In genomic region chr8:126946444-126946843, GRCm38 (mm10) we compare ENCODE assay signal across 8 mouse cellular contexts. TPM values are rescaled to one million over a fixed set of nuclear protein-coding genes. Genes with fewer than 3 reads are reported as not detected.
DNase-seq lines count a peak whose midpoint lies in the region; ATAC-seq and TF ChIP-seq lines count a peak whose summit lies in the region.

No protein-coding gene starts in this region.

- no peak for TF ChIP-seq EP300 in stomach, postnatal 0 days (optimal IDR thresholded peaks at IDR 0.05)

- ATAC-seq in heart, embryonic 14.5 days (ENCODE audit: insufficient number of reproducible peaks, insufficient read depth, low FRiP score, low read depth), result no peak
- no peak for ATAC-seq in stomach, embryonic 14.5 days (ENCODE audit: insufficient number of reproducible peaks, insufficient read depth, low FRiP score, low read depth)
- no peak for ATAC-seq in stomach, postnatal 0 days (ENCODE audit: low FRiP score, low TSS enrichment)
- no peak for ATAC-seq in CD4-positive, CD25-positive, alpha-beta regulatory T cell, adult 4 months

- peak overlapping the region; percentile 70; the same call in 1 of the 2 replicates for H3K4me2 ChIP-seq in heart, embryonic 14.5 days (ENCODE audit: low read length)
- H3K4me2 ChIP-seq in stomach, embryonic 14.5 days (replicated peaks; ENCODE audit: low read depth, low read length), result peak overlapping the region; percentile 64
- H3K4me2 ChIP-seq in stomach, postnatal 0 days (replicated peaks; ENCODE audit: low read depth), result no peak overlapping the region

- peaks cover 38% of the 10 kb centered on the region for H3K36me3 ChIP-seq in heart, embryonic 14.5 days (ENCODE audit: control insufficient read depth, insufficient read depth, low read length)
- H3K36me3 ChIP-seq in stomach, embryonic 14.5 days (ENCODE audit: control insufficient read depth, insufficient read depth, low read length), result peaks cover 22% of the 10 kb centered on the region; the same call in 1 of the 2 replicates
- H3K36me3 ChIP-seq in stomach, postnatal 0 days (ENCODE audit: control insufficient read depth, insufficient read depth, low read length), result peaks cover 5% of the 10 kb centered on the region; the same call in 1 of the 2 replicates
- H3K36me3 ChIP-seq in limb, embryonic 10.5 days, result peaks cover 65% of the 10 kb centered on the region

- 0 out of 4 replicates have a peak overlapping the region, but pooled peaks of 1 of the 2 experiments have one; percentile 83 for H3K27ac ChIP-seq in heart, embryonic 14.5 days (replicated peaks in 1 of 2; ENCODE audit: control insufficient read depth in 1 of 2, insufficient read depth in 1 of 2, low read depth in 2 of 2, low read length in 2 of 2)
- H3K27ac ChIP-seq in stomach, embryonic 14.5 days (ENCODE audit: low read length), result no peak overlapping the region; the same call in 1 of the 2 replicates
- no peak overlapping the region for H3K27ac ChIP-seq in stomach, postnatal 0 days (replicated peaks)
- peak overlapping the region; percentile 95; the same call in 1 of the 2 replicates for H3K27ac ChIP-seq in limb, embryonic 10.5 days

- peaks cover 11 to 22% of the 10 kb centered on the region in 2 experiments; a peak in 3 of 4 replicates for H3K4me1 ChIP-seq in heart, embryonic 14.5 days (ENCODE audit: control insufficient read depth in 2 of 2, insufficient read depth in 2 of 2, low read length in 2 of 2)
- H3K4me1 ChIP-seq in stomach, embryonic 14.5 days (ENCODE audit: control insufficient read depth, insufficient read depth, low read length), result peaks cover 11% of the 10 kb centered on the region
- 0 out of 2 replicates have a peak, but pooled peaks cover 3% of the 10 kb centered on the region for H3K4me1 ChIP-seq in stomach, postnatal 0 days (replicated peaks; ENCODE audit: control insufficient read depth, insufficient read depth)
- H3K4me1 ChIP-seq in limb, embryonic 10.5 days, result peaks cover 12% of the 10 kb centered on the region

- DNase-seq in heart, postnatal 14 days, result no peak
- DNase-seq in stomach, postnatal 0 days (ENCODE audit: low spot score), result no peak
- DNase-seq in limb, embryonic 10.5 days (ENCODE audit: low spot score), result no peak
- no peak for DNase-seq in embryo, embryonic 10.5 days (ENCODE audit: low spot score)
- no peak for DNase-seq in thymus, postnatal 10 days (ENCODE audit: low spot score in 2 of 2)

- no peak overlapping the region; a peak in 1 of 4 replicates for H3K4me3 ChIP-seq in heart, embryonic 14.5 days (ENCODE audit: control insufficient read depth in 1 of 2, insufficient read depth in 1 of 2, low read depth in 1 of 2, low read length in 2 of 2)
- no peak overlapping the region for H3K4me3 ChIP-seq in stomach, embryonic 14.5 days (ENCODE audit: low read depth, low read length)
- H3K4me3 ChIP-seq in stomach, postnatal 0 days (ENCODE audit: low read depth, low read length), result no peak overlapping the region
- no peak overlapping the region for H3K4me3 ChIP-seq in limb, embryonic 10.5 days

- 73% methylated on average over 7 of the region's 7 CpGs for WGBS in heart, embryonic 14.5 days
- WGBS in stomach, embryonic 14.5 days, result 82% methylated on average over 7 of the region's 7 CpGs
- 74% methylated on average over 7 of the region's 7 CpGs for WGBS in stomach, postnatal 0 days
- 80% methylated on average over 7 of the region's 7 CpGs for WGBS in limb, embryonic 10.5 days

- no peak for TF ChIP-seq CTCF in stomach, postnatal 0 days (IDR thresholded peaks at IDR 0.05; ENCODE audit: low read depth)

- intact Hi-C loops in heart, postnatal 14 days (cut with DNase I), result no loop called here

- no peaks in the 10 kb centered on the region for H3K27me3 ChIP-seq in heart, embryonic 14.5 days (ENCODE audit: control insufficient read depth, insufficient read depth, low read length)
- no peaks in the 10 kb centered on the region for H3K27me3 ChIP-seq in stomach, embryonic 14.5 days (ENCODE audit: control insufficient read depth, insufficient read depth, low read length)
- H3K27me3 ChIP-seq in stomach, postnatal 0 days (ENCODE audit: control insufficient read depth, insufficient read depth, low read length), result no peaks in the 10 kb centered on the region
- H3K27me3 ChIP-seq in limb, embryonic 10.5 days (ENCODE audit: low read depth, poor library complexity, severe bottlenecking), result no peaks in the 10 kb centered on the region

- H3K9me3 ChIP-seq in heart, embryonic 14.5 days (ENCODE audit: control insufficient read depth, low read length), result no peaks in the 10 kb centered on the region
- no peaks in the 10 kb centered on the region for H3K9me3 ChIP-seq in stomach, embryonic 14.5 days (ENCODE audit: control insufficient read depth, low read depth, low read length)
- no peaks in the 10 kb centered on the region for H3K9me3 ChIP-seq in stomach, postnatal 0 days (ENCODE audit: control insufficient read depth, low read length)
- no peaks in the 10 kb centered on the region for H3K9me3 ChIP-seq in limb, embryonic 10.5 days (replicated peaks)

- H3K9ac ChIP-seq in heart, embryonic 14.5 days (ENCODE audit: low read length), result peak overlapping the region; percentile 85; the same call in 1 of the 2 replicates
- 0 out of 2 replicates have a peak overlapping the region, but pooled peaks have one; percentile 48 for H3K9ac ChIP-seq in stomach, embryonic 14.5 days (replicated peaks; ENCODE audit: low read depth, low read length)
- no peak overlapping the region for H3K9ac ChIP-seq in stomach, postnatal 0 days (ENCODE audit: low read length)

RNA-seq across cellular contexts. Expression of gene Tomm20, which starts 0.8 kb away (rescaled TPM):
- 197 and 200 TPM in 2 replicates for polyA plus RNA-seq in heart, embryonic 14.5 days (2014; fragmentation: Nextera tagmentation; extraction: Ambion mirVana)
- total RNA-seq in heart, postnatal 14 days (2021), result 10 to 100 TPM; 66.9 to 87.0 TPM
- 200 and 202 TPM in 2 replicates for polyA plus RNA-seq in stomach, embryonic 14.5 days (2014; fragmentation: Nextera tagmentation; extraction: Ambion mirVana)
- polyA plus RNA-seq in stomach, postnatal 0 days (2015; fragmentation: Nextera tagmentation; extraction: Ambion mirVana), result 158 and 175 TPM in 2 replicates
- polyA plus RNA-seq in limb, embryonic 10.5 days (2016; fragmentation: Nextera tagmentation; extraction: Ambion mirVana), result 301 and 341 TPM in 2 replicates
- polyA plus RNA-seq in CD4-positive, CD25-positive, alpha-beta regulatory T cell, adult 4 months (2017; shearing (Covaris generic)), result 10 to 100 TPM; 28.5 to 80.4 TPM

RNA-seq across cellular contexts. Expression of gene Rbm34, which starts 24.4 kb away (rescaled TPM):
- 10.7 and 11.7 TPM in 2 replicates for polyA plus RNA-seq in heart, embryonic 14.5 days (2014; fragmentation: Nextera tagmentation; extraction: Ambion mirVana)
- total RNA-seq in heart, postnatal 14 days (2021), result 1 to 10 TPM; 3.5 to 4.2 TPM
- polyA plus RNA-seq in stomach, embryonic 14.5 days (2014; fragmentation: Nextera tagmentation; extraction: Ambion mirVana), result 25.0 and 25.1 TPM in 2 replicates
- 18.4 and 19.5 TPM in 2 replicates for polyA plus RNA-seq in stomach, postnatal 0 days (2015; fragmentation: Nextera tagmentation; extraction: Ambion mirVana)
- polyA plus RNA-seq in limb, embryonic 10.5 days (2016; fragmentation: Nextera tagmentation; extraction: Ambion mirVana), result 27.7 and 28.9 TPM in 2 replicates
- polyA plus RNA-seq in CD4-positive, CD25-positive, alpha-beta regulatory T cell, adult 4 months (2017; shearing (Covaris generic)), result 10 to 100 TPM; 12.7 to 20.8 TPM
